In the genomic region with DNA sequence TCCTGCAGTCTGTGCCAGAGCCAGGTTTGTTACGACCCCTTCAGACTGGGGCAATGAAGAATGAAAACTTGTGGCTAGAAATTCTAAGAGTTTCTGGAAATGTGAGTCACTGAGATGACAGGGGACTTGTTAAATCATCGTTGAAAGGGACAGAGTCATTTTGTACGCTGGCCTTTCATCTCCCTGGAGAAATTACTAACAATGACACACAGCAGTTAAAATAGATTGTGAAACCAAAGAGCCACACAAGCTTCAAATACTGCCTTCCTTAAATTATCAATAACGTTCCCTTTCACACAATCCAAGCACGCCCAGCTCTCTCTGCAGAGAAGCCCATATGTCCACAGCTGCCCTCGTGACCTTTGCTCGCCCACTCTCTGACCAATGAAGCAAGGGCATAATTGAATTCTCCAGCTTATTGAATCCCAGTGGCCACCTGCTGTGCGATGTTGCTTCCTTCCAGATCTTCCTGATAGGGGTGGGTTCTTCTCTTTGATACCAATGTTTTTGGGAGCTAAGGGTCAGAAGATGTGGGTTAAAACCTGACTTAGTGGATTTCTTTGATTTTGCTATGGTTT, we compare ENCODE assay signal across 21 mouse cellular contexts. TPM values are rescaled to one million over a fixed set of nuclear protein-coding genes. Genes with fewer than 3 reads are reported as not detected.
DNase-seq lines count a peak whose midpoint lies in the region; ATAC-seq and TF ChIP-seq lines count a peak whose summit lies in the region.
"Had no signal": no experiment of that assay in that cellular context is flagged by ENCODE, and none has a peak within 500 bp of the region (broad histone marks: within the 10 kb centered on the region; RNA-seq: fewer than 3 reads in every experiment).

No protein-coding gene starts in this region.

- peaks cover 6% of the 10 kb centered on the region for H3K4me1 ChIP-seq in midbrain, embryonic 11.5 days (ENCODE audit: control insufficient read depth, insufficient read depth, low read length)
- 0 out of 2 replicates have a peak, but pooled peaks cover 3% of the 10 kb centered on the region for H3K4me1 ChIP-seq in midbrain, embryonic 15.5 days
- peaks cover 18% of the 10 kb centered on the region for H3K4me1 ChIP-seq in olfactory bulb, adult 2 months (ENCODE audit: control insufficient read depth, insufficient read depth, low read length)
- H3K4me1 ChIP-seq: heart, embryonic 13.5 days; intestine, embryonic 15.5 days; limb, embryonic 13.5 days; liver, embryonic 15.5 days; stomach, embryonic 15.5 days had no signal

- no peak overlapping the region for H3K4me3 ChIP-seq in midbrain, embryonic 11.5 days (ENCODE audit: low read depth, low read length)
- no peak overlapping the region for H3K4me3 ChIP-seq in midbrain, embryonic 15.5 days
- no peak overlapping the region for H3K4me3 ChIP-seq in olfactory bulb, adult 2 months (ENCODE audit: insufficient read depth, low read depth, low read length)
- H3K4me3 ChIP-seq: embryonic facial prominence, embryonic 10.5 days; erythroblast, embryonic 14.5 days; heart, embryonic 13.5 days; intestine, embryonic 15.5 days; limb, embryonic 13.5 days; liver, embryonic 15.5 days; stomach, embryonic 15.5 days had no signal

- ATAC-seq in midbrain, embryonic 11.5 days (ENCODE audit: low FRiP score), result no peak
- ATAC-seq in midbrain, embryonic 15.5 days (replicated peaks), result no peak
- ATAC-seq: intestine, embryonic 15.5 days had no signal

- no peaks in the 10 kb centered on the region for H3K27me3 ChIP-seq in midbrain, embryonic 11.5 days (ENCODE audit: control insufficient read depth, insufficient read depth, low read length)
- no peaks in the 10 kb centered on the region for H3K27me3 ChIP-seq in midbrain, embryonic 15.5 days (replicated peaks)
- H3K27me3 ChIP-seq: heart, embryonic 13.5 days; intestine, embryonic 15.5 days; limb, embryonic 13.5 days; liver, embryonic 15.5 days; stomach, embryonic 15.5 days had no signal

- DNase-seq in cerebellum, postnatal 10 days, result peak; percentile 39 to 41
- DNase-seq in cerebellum, adult 11-12 months, result no peak
- peak; percentile 81 for DNase-seq in midbrain, embryonic 11.5 days (ENCODE audit: low spot score, missing footprints)
- DNase-seq in embryo, embryonic 10 days (ENCODE audit: low spot score), result peak; percentile 78
- DNase-seq in layer of hippocampus, postnatal 36 days, result no peak
- no peak for DNase-seq in gastrocnemius, postnatal 10 days
- DNase-seq: B cell, adult 2 months; cerebellum, adult 9-11 months; forebrain, postnatal 0 days; heart, postnatal 4 days; lung, postnatal 10 days; spleen, adult 18-20 months had no signal

- no peak for TF ChIP-seq CTCF in olfactory bulb, adult 2 months (IDR thresholded peaks at IDR 0.05; ENCODE audit: insufficient read depth, low read depth, low read length)

- H3K36me3 ChIP-seq in midbrain, embryonic 11.5 days (ENCODE audit: control insufficient read depth, insufficient read depth, low read length), result no peaks in the 10 kb centered on the region
- no peaks in the 10 kb centered on the region for H3K36me3 ChIP-seq in midbrain, embryonic 15.5 days (replicated peaks)
- H3K36me3 ChIP-seq: embryonic facial prominence, embryonic 10.5 days; heart, embryonic 13.5 days; intestine, embryonic 15.5 days; limb, embryonic 13.5 days; liver, embryonic 15.5 days; stomach, embryonic 15.5 days had no signal

- no peak for TF ChIP-seq POLR2A in olfactory bulb, adult 2 months (IDR thresholded peaks at IDR 0.05; ENCODE audit: insufficient read depth, low read depth, low read length)

- no peak overlapping the region for H3K4me2 ChIP-seq in midbrain, embryonic 11.5 days
- H3K4me2 ChIP-seq in midbrain, embryonic 15.5 days, result no peak overlapping the region
- H3K4me2 ChIP-seq: heart, embryonic 13.5 days; intestine, embryonic 15.5 days; limb, embryonic 13.5 days; liver, embryonic 15.5 days; stomach, embryonic 15.5 days had no signal

- WGBS in midbrain, embryonic 11.5 days, result 23% methylated on average over 8 of the region's 8 CpGs
- 26% methylated on average over 8 of the region's 8 CpGs for WGBS in midbrain, embryonic 15.5 days
- 65% methylated on average over 8 of the region's 8 CpGs for WGBS in olfactory bulb, adult 2 months

- no peak overlapping the region for H3K27ac ChIP-seq in midbrain, embryonic 11.5 days (ENCODE audit: low read depth, low read length)
- H3K27ac ChIP-seq in midbrain, embryonic 15.5 days, result no peak overlapping the region
- H3K27ac ChIP-seq in olfactory bulb, adult 2 months (ENCODE audit: insufficient read depth, low read depth, low read length), result peak overlapping the region; percentile 38; the same call in 1 of the 2 replicates
- H3K27ac ChIP-seq: embryonic facial prominence, embryonic 10.5 days; heart, embryonic 13.5 days; intestine, embryonic 15.5 days; limb, embryonic 13.5 days; liver, embryonic 15.5 days; stomach, embryonic 15.5 days had no signal

- H3K9ac ChIP-seq in midbrain, embryonic 11.5 days (ENCODE audit: low read length), result no peak overlapping the region
- no peak overlapping the region for H3K9ac ChIP-seq in midbrain, embryonic 15.5 days
- H3K9ac ChIP-seq: forebrain, postnatal 0 days; heart, embryonic 13.5 days; intestine, embryonic 15.5 days; limb, embryonic 13.5 days; liver, embryonic 15.5 days; stomach, embryonic 15.5 days had no signal

- no peaks in the 10 kb centered on the region for H3K9me3 ChIP-seq in midbrain, embryonic 11.5 days (ENCODE audit: control insufficient read depth, low read length)
- H3K9me3 ChIP-seq in midbrain, embryonic 15.5 days, result no peaks in the 10 kb centered on the region
- H3K9me3 ChIP-seq: embryonic facial prominence, embryonic 10.5 days; heart, embryonic 13.5 days; intestine, embryonic 15.5 days; limb, embryonic 13.5 days; liver, embryonic 15.5 days; stomach, embryonic 15.5 days had no signal

RNA-seq across cellular contexts. Expression of gene Atg4a-ps, which starts 5.6 kb away (rescaled TPM):
- 0.08 and 0.19 TPM in 2 replicates for polyA plus RNA-seq in midbrain, embryonic 11.5 days (2014; fragmentation: Nextera tagmentation; extraction: Ambion mirVana)
- not detected in 2 replicates for polyA plus RNA-seq in midbrain, embryonic 15.5 days (2015; fragmentation: Nextera tagmentation; extraction: Ambion mirVana)
- polyA plus RNA-seq in olfactory bulb, adult 2 months (2012; ENCODE audit: insufficient read depth, insufficient read length, low replicate concordance, missing spikeins), result not detected in 2 replicates
- under 1 TPM in 1 of 2 experiments, not detected in 1; 0.72 TPM for total RNA-seq in layer of hippocampus, postnatal 36 days (2021)
- 1 to 10 TPM in 1 of 2 experiments, under 1 TPM in 1; 0.14 to 5.3 TPM for total RNA-seq in gastrocnemius, postnatal 10 days (2021)
- polyA plus RNA-seq: erythroblast, embryonic 14.5 days; intestine, embryonic 15.5 days had no signal

Comparison
In these comparisons a context has a peak if more than half of its experiments do, and no peak if none do; other contexts are left out.
1. DNase-seq: peak in cerebellum, postnatal 10 days (2 of 2), midbrain, embryonic 11.5 days (single experiment) and embryo, embryonic 10 days (single experiment); none in cerebellum, adult 11-12 months (single experiment), layer of hippocampus, postnatal 36 days (0 of 2) and gastrocnemius, postnatal 10 days (single experiment).